Mouse (Mus musculus) heart, postnatal 10 days (tissue): Measurements from ENCODE around the gene Ctse. TPM values are rescaled to one million over a fixed set of nuclear protein-coding genes. Genes with fewer than 3 reads are reported as not detected.

ENCODE experiments used
- DNase-seq, 2 experiments: peaks; one replicate each; pipeline ENCODE4 v3.0.0; 2021
- intact Hi-C: fragments of 180-260 bp; cut with DNase I; formaldehyde crosslinking; loops from one replicate; pipeline ENCODE4 v1.15.1; 2025
- total RNA-seq, 2 experiments: library from RNA; stranded (reverse); gene quantifications; 2 replicates each; pipeline ENCODE4 v1.2.3; 2021

Gene Ctse
- total RNA-seq, 2 experiments from 2014 or later, result 1.1 to 2.1 TPM

- intact Hi-C loops, result no loop called here
- no peak for DNase-seq
These were observed 57.2 kb downstream of the Ctse start for GRCm38 (mm10) chr1:131695308-131695707.

- intact Hi-C loops, result no loop called here
- DNase-seq, result peak; percentile 48 to 58
These were observed 58.2 kb downstream of the Ctse start for GRCm38 (mm10) chr1:131696325-131696724.

- intact Hi-C loops, result no loop called here
- DNase-seq, result no peak
These were observed 60.7 kb downstream of the Ctse start for GRCm38 (mm10) chr1:131698770-131699169.

GRCm38 (mm10) chr1:131699642-131700041, 61.5 kb downstream of the Ctse start:
- no peak for DNase-seq
- intact Hi-C loops, result no loop called here

GRCm38 (mm10) chr1:131700447-131700846, 62.3 kb downstream of the Ctse start:
- intact Hi-C loops, result no loop called here
- no peak for DNase-seq

- DNase-seq, result no peak
- intact Hi-C loops, result no loop called here
These were observed 63.3 kb downstream of the Ctse start for GRCm38 (mm10) chr1:131701391-131701790.

- DNase-seq, result no peak
- intact Hi-C loops, result no loop called here
These were observed 64.1 kb downstream of the Ctse start for GRCm38 (mm10) chr1:131702094-131702766.

- intact Hi-C loops, result no loop called here
- no peak for DNase-seq
These were observed 65.4 kb downstream of the Ctse start for GRCm38 (mm10) chr1:131703482-131703881.

GRCm38 (mm10) chr1:131708338-131708737, 70.2 kb downstream of the Ctse start:
- peak; percentile 62 to 78 for DNase-seq
- intact Hi-C loops, result loop anchor here (1.0 to 5.0 kb wide), 2 partner anchors 96 to 138 kb away; no protein-coding TSS in a partner anchor

GRCm38 (mm10) chr1:131711518-131711917, 73.4 kb downstream of the Ctse start:
- no peak for DNase-seq
- intact Hi-C loops, result loop anchor here (10.0 kb wide), 1 partner anchor 333 kb away; no protein-coding TSS in a partner anchor

GRCm38 (mm10) chr1:131712386-131712785, 74.3 kb downstream of the Ctse start:
- intact Hi-C loops, result loop anchor here (1.0 to 10.0 kb wide), 3 partner anchors 53 to 332 kb away; no protein-coding TSS in a partner anchor
- peak; percentile 90 to 93 for DNase-seq

- intact Hi-C loops, result loop anchor here (10.0 kb wide), 1 partner anchor 330 kb away; no protein-coding TSS in a partner anchor
These were observed 76.6 kb downstream of the Ctse start for GRCm38 (mm10) chr1:131714388-131715337.

GRCm38 (mm10) chr1:131718952-131719694, 81.0 kb downstream of the Ctse start:
- intact Hi-C loops, result loop anchor here (10.0 kb wide), 1 partner anchor 326 kb away; no protein-coding TSS in a partner anchor

More at GRCm38 (mm10) chr1:131714388-131715337, 76.6 kb downstream of the Ctse start:
- peak; percentile 58 to 62 for DNase-seq

GRCm38 (mm10) chr1:131721989-131722388, 83.9 kb downstream of the Ctse start:
- intact Hi-C loops, result no loop called here
- DNase-seq, result peak in 1 of 2 experiments; percentile 38

More at GRCm38 (mm10) chr1:131718952-131719694, 81.0 kb downstream of the Ctse start:
- no peak for DNase-seq

GRCm38 (mm10) chr1:131723549-131723948, 85.4 kb downstream of the Ctse start:
- intact Hi-C loops, result no loop called here
- DNase-seq, result no peak

Other genes with a start within 250 kb of the Ctse start
- gene Srgap2, start 111.0 kb upstream of the Ctse start, total RNA-seq, result 10 to 100 TPM; 34.2 to 36.0 TPM
- gene Fam72a, start 110.4 kb upstream of the Ctse start, total RNA-seq, result 1 to 10 TPM; 1.1 to 1.2 TPM
- gene Avpr1b, start 39.1 kb upstream of the Ctse start, total RNA-seq, result not detected
- gene Rab7b, start 50.4 kb downstream of the Ctse start, total RNA-seq, result 1 to 10 TPM; 4.0 to 5.9 TPM
- not detected for gene Slc26a9, start 105.7 kb downstream of the Ctse start, total RNA-seq
- gene Pm20d1, start 159.1 kb downstream of the Ctse start, total RNA-seq, result 1 to 10 TPM; 3.0 to 4.0 TPM
- 10 to 100 TPM; 27.0 to 28.9 TPM for gene Slc41a1, start 189.2 kb downstream of the Ctse start, total RNA-seq
- 10 to 100 TPM; 12.3 to 14.2 TPM for gene Rab29, start 228.9 kb downstream of the Ctse start, total RNA-seq